Mouse (Mus musculus): ENCODE data around the gene Tmem117.

Gene Tmem117

DNA sequence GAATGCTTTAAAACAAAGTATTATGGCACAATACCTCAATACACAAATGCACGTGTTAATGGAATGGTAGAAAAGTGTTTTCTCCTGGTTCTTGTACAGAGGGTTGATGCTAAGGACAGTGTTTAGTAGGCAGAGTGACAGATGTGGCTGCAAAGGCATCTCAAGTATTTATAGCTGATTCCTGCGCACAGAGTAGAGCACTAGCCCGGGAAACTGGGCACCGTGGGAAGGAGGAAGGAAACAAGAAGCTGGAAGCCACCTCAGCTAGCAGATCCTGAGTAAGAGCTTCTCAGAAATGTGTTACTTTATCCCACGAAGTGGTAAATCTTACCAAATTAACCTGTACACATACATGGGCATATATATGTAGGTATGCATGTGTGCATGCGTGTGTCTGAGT, 395.4 kb downstream of the Tmem117 start:
- DNase-seq (ENCODE audit: low read depth, low spot score): no peak

DNA sequence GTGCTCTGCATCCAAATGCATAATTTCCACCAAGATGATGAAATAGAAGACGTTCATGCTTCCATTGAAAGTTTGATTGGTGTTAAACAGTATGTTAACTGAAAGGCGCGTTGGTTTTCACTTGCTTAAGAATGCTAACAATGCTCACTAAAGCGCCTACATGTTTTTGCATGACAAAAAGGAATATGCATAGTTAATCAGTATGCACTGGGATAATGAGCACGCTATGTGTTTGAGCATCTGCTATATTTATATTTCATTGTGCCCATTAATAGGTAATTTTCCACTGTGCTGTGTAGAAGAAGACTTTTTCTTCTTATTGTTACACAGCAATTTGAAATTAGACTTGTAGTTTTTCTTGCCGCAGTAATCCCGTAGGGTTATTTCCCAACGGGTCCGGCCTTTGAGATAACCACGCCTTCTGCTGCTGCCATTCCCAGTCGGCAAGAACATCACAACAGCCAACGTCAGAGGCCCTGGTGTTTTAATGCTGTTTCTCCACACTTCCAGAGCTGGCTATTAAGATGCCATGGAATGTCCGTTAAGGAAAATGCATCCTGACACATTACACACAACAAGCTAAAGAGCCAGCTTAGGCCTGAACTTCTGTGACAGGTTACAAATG, 399.9 kb downstream of the Tmem117 start:
- DNase-seq (ENCODE audit: low read depth, low spot score): no peak

DNA sequence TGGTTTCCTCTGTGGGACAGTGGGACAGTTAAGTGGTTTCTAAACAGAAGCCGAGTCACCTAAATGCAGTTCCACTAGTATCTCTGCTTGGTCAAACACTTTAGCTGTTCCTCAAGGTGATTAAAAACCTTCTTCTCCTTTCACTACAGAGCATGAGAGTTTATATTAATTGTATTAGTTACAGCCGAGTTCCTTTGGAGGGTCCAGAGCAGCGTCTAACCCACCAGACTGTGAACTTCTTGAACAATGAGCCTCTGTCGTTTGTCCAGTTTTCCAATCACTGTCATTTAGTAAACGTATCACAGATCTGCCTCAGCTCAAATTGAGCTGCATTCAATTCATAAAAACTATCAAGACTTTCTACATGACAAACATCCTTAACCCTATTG, 400.4 kb downstream of the Tmem117 start:
- no peak for DNase-seq (ENCODE audit: low read depth, low spot score)

DNA sequence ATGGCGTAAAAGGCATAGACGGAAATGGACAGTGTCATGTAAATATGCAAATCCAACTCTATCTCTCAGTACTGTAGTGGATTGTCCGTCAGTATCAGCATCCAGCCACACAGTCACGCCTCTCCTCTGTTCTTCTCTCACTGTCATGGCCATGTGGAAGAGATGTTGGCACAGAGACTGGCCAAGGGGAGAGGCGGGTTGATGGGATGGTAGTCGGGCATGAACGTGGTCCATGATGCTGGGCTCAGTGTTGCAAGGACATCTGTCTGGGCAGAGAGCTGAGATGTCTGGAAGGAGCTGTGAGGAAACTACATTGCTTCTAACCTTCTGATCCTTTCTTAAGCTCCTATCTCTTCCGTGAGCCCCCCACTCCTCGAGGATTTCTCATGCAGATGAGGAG, 413.4 kb downstream of the Tmem117 start:
- no peak for DNase-seq (ENCODE audit: low read depth, low spot score)

DNA sequence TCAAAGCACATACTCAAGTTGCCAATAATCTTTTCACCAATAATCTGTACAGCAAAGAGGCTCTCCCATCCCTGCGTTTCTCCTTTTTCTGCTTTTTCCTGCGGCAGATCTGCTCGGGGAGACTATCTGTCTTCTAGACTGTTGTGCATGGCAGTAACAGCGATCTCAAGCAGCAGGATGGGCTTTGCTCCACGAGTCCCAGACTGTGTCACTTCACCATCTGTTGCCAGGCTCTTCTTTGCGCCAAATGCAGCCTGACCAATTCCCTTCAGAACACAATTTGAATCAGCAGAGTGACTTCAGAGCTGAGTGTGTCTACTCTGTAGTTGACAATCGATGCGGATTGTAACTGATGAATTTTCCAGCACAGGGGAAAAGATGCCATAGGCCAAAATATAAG, 415.0 kb downstream of the Tmem117 start:
- no peak for DNase-seq (ENCODE audit: low read depth, low spot score)

DNA sequence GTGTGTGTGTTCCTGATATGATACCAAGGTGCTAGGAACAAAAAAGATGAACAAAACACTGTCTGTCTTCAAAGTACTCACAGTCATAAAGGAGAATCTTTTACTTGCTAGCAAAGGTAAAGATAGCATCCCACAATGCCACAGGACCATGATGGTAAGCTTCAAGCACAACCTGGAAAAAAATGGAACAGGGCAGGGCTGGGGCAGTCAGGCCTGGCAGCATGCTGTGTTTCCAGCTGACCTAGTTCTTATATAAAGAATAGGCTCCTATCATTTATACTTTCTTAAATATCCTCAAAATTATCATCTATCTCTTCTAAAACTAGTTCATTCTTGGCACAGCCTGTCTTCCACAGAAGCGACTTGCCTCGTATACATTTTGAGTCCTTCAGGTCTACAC, 418.5 kb downstream of the Tmem117 start:
- no peak for DNase-seq (ENCODE audit: low read depth, low spot score)

DNA sequence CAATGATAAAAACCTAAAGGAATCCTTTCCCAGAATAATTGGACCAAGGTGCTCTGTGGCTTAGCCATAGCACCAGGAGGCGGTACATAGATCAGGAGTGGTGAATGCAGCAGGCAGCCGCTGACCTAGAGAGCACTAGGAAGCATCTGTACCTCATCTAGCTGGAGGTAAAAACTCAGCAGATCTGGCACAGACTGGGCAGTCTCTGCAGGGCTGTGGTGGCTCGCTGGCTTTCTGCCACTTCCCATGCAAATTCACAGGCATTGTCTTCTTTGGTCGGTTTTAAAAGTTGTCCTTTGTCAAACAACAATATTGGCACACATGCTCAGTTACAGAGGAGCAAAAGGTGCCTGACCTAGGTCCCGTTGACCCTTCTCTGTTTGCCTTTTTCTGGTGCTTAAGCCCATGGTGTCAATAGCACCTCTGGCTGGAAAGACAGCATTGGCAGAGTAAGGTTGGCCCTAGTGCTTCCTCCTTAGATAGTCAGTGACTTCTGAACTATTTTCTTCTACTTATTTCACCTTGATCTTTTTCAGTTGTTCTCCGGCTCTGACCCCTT, 420.2 kb downstream of the Tmem117 start:
- no peak for DNase-seq (ENCODE audit: low read depth, low spot score)

DNA sequence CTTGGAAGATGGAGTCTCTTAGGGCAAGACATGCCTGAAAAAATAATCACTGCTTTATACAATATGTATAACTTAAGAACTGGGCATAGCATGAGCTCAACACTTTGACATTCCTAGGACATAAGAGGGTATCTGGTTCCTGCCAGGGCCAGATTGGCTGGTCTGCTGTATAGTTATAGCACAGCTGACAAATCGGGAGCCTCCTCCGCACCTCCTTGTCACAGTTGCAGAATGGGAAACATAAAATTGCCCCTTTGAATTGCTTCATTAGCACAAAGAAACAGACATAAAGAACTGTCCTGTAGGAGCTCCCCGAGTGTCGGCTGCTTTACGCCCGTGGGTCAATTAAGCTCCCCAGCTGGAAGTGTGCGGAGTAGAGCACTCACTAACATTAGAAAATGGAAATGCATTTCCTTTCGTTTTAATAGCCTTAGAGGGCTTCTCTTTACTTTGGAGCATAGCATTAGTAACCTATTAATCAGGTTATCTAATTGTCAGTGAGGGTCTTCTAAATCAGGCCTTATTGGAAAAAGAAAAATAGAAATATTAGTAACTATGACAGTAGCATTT, 426.1 kb downstream of the Tmem117 start:
- no peak for DNase-seq (ENCODE audit: low read depth, low spot score)

DNA sequence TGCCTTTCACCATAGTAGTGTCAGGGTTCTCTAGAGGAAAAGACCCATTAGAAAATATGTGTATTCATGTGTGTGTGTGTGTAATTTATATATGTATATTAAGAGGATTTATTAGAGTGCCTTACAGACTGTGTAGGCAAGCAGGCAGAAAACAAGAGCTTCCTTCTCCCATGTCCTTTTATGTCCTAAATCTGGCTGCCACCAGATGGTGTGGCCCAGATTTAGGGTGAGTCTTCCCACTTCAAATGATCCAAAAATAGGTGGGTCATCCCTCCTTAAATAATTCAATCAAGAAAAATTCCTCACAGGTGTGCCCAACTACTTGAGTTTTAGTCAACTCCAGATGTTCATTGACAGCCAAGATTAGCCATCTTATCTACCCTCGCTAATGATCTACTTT, 439.0 kb downstream of the Tmem117 start:
- no peak for DNase-seq (ENCODE audit: low read depth, low spot score)

DNA sequence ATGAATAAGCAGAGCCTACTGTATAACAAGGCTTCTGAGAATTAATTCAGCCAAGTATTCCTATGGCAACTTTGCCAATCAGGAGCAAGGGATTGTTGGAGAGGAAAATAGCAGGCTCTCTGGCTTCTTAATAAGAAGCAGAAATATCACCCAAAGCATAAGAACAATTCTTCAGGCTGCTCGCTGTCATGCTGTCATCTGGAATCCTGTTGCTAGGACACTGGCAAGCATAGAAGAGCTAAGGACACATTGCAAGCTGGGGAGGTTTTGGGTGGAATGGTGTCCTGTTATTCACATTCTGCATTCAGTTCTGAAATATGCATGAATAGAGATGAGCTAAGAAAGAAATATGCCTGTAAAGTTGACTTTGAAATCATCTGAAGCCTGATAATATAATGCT, 439.8 kb downstream of the Tmem117 start:
- no peak for DNase-seq (ENCODE audit: low read depth, low spot score)

DNA sequence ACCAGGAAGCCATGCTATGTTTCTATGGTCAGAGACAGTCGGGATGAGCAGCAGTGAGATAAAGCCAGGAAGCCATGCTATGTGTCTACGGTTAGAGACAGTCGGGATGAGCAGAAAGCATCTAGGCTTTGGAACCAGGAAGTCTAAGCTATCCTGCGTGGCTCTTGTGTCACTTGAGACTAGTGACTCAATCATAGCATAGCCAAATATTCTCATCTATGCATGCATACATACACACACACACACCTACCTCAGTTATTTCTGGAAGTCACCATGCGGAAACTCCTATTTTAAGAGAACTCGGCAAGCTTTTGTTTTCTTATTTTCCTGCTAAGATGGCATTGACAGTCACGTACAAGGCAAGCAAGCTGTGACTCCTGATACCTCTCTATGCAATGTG, 441.8 kb downstream of the Tmem117 start:
- DNase-seq (ENCODE audit: low read depth, low spot score): no peak

DNA sequence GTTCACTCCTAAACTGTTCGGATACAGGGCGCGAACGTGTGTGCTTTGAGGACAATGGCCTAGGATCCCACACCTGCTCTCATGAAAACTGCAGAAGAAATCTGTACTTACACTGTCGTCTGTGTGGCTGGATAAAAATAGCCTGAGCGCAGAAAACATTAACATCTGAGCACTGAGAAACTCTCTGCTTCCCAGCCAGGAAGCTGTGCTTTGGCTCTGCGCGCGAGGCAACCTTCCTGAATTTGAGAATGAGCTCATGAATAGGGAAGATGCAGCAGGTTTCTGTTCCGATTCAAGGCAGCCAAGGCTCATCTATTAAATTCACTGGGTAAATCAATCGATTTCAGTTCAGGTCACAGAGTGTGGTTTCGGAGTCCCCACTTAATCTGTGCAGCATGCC, 446.3 kb downstream of the Tmem117 start:
- no peak for DNase-seq (ENCODE audit: low read depth, low spot score)

DNA sequence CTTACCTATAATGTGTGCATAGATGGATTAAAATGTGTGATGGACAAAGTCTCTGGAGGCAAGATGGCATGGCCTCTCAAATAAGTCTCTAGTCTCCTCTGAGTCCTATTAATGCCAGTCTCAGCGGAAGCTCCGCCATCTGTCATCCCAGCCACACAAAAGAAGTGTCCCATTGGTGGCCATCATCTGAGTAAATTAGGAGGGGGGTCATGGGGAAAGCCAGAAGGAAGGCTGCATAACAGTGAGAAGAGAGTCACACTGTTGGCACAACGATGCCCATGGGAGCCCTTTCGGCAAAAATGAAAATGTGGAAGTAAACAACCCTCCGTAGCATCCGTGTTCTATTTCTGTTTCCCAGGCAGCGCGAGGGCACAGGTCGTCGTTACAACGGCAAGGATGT, 452.6 kb downstream of the Tmem117 start:
- DNase-seq (ENCODE audit: low read depth, low spot score): no peak

DNA sequence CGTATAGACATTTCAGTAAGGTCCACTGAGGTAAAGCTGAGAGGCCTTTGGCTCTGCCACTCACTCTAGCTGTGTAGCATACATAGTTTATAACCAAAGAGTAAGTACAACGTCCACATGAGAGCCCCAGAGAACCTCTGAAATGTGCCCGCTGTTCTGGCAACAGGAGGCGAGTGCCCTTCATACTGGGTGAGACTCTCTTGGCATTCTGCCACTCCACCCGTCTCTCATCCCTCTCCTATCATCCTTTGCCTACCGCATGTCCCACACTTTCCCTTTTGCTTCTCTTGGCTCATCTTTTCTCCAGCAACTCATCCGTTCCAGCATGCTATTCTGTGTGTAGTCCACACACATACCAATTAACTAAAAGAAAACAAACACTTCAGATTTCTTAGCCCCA, 456.9 kb downstream of the Tmem117 start:
- no peak for DNase-seq (ENCODE audit: low read depth, low spot score)

DNA sequence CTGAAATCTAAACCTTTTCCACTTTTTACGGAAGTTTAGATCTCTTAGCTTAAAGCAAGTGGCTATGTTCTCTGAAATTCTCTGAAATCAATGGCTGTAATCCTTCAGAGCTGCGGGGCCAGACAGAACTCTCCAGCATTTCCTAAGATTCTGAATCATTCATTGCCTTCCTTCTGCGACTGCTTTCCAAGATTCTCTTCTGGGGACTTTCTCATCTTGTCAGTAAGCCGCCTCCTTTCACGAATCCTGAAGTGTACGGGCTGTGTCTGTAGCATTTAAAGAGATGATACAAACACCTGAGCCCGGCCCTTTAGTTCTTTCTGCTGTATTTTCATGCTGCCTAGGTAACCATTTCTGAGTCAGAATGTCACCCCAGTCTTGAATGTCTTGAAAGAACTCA, 471.1 kb downstream of the Tmem117 start:
- no peak for DNase-seq (ENCODE audit: low read depth, low spot score)

DNA sequence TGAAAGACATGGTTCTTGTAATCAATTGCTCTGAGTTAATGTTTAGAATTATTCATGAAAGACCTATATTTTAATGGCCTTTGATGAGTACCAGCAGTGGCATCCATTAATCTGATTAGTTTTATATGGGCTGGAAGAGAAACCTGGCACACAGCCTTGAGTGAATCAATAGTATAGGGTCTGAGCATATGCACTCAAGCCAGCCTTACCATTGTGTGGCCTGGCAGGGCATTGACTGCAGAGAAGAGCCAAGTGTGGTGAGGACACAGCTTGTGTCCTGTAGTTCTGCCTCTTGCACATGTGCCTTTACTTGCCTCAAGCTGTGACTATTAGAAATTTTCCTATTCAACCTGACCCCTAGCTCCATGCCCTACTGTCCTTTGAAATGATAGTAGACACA, 472.5 kb downstream of the Tmem117 start:
- DNase-seq (ENCODE audit: low read depth, low spot score): no peak

DNA sequence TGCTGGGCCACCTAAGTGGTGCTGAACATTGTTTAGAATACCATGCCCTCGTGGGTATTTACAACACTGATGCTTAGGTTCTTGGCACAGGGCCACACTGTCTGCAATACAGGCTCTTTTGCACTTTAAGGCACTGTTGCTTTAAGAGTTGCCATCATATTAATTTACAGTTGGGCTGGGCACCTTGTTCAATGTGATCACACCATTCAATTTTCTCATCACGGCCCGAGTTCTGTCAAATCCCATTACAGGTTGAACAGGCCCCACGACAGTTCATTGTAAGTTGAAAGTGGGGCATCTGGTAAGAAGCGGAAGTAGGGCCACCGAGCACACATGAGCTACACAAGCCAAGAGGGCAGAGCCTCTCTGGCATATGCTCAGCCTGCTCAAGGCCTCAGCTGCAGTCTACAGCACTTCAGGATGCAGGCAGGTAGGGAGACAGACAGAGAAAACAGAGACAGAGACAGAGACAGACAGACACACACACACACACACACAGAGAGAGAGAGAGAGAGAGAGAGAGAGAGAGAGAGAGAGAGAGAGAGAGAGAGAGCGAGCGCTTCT, 478.3 kb downstream of the Tmem117 start:
- DNase-seq (ENCODE audit: low read depth, low spot score): peak; percentile 14

DNA sequence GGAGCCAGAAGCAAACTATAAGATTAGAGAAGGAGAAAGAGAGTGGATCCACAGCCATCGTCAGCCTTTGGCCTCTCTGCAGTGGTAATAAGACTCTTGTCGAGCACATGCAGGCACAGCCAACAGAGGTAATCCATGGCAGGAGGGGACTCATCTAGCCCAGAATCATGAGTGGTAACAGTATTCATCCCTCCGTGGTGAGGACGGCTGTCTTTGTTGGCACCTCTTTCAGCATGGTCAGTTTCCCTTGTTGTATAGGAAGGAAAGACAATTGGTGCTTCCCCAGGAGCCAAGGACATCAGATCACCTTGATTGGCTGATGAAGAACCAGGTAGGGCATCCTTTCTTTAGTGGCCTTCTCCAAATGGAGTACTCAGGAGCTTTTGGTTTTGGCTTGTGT, 479.6 kb downstream of the Tmem117 start:
- DNase-seq (ENCODE audit: low read depth, low spot score): no peak

DNA sequence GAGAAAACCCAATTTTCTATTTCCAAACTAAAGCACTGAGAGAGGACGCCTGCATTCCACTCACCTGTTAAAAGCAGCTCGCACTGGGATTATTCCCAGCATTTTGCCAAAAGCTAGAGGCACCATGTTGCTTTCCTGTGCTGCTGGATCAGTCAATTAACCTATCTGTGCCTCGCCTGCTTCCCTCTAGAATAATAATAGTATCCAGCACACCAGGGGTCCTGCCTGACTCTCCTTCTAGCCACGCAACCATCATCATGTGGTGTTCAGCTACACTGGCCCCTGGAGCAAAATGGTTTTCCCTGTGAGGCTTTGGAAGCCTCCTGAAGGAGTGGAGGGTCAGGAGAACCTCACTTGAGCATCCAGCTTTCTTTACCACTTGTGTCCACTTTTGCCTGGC, 502.4 kb downstream of the Tmem117 start:
- no peak for DNase-seq (ENCODE audit: low read depth, low spot score)

DNA sequence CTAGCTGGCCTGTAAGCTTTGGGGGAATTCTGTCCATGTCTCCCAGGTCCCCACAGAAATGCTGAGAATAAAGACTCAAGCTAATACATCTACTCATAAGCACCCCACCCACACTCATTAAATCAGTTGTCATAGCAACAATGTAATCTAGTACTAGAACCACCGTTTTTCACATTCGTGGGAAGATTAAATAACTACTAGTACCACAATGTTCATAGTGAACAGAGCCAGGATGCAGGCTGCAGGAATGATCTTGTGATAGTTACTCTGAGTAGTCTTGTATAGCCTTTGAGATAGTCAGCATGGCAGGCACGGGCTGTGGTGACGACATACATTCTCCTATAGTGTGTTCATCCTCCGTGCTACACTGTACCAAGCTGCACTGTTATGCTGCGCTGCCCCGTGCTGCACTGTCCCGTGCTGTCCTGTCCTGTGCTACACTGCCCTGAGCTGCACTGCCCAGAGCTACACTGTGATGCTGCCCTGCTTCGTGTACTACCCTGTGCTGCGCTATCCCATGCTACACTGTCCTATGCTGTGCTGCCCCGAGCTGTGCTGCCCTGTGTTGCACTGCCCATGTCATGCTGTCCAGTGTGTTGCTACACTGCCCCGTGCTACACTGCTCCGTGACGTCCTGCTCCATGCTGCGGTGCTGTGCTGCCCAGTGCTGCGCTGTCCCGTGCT, 507.0 kb downstream of the Tmem117 start:
- no peak for DNase-seq (ENCODE audit: low read depth, low spot score)

DNA sequence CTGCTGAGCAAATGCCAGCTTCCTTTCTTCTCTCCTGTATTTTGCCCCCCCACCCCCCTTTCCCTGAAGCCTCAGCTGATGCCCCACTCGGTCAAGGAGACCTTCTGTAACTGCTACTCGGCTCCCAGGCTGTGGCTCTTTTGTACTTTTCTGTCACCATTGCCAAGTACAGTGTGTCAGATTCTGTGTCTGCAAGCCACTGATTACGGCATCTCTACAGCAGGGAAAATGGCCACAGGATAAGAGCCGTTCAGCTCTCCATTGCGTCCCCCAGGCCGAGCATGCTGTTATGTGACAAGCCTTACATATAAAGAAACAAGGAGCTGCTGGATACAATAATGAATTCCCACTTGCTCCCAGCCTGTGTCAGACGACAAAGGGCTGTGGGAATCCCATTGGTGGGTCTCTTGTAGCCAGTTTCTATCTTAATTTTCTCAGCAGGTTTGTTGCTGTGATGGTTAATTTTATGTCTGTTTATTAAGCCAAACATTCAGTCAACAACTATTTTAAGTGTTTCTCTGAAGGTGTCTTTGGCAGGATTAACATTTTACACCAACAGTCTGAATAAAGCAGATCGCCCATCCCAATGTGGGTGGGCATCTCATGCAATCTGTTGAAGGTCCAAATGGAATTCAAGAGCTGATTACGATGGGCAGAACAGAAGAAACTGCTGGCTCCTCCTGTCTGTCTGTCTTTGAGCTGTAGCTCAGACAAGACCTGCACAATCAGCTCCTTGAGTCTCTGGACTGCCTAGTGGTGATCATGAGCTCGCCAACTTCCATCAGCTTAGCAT, 508.2 kb downstream of the Tmem117 start:
- no peak for DNase-seq (ENCODE audit: low read depth, low spot score)

Data from forelimb bud, embryonic 11.5 days (tissue).